Mouse (Mus musculus) bone marrow, adult 2 months (tissue): ENCODE results near the gene Mixl1.

Experiments
- CTCF ChIP-seq: fragments of 200-500 bp; IDR thresholded peaks from 2 replicates; pipeline ENCODE4 v1.5.1; 2011; ENCODE audit warnings: low read length, control low read depth; ENCODE audit not compliant: control insufficient read depth, insufficient read depth
- POLR2A ChIP-seq: fragments of 200-500 bp; IDR thresholded peaks from 2 replicates; pipeline ENCODE4 v1.6.1; 2011; ENCODE audit warnings: low read depth, mild to moderate bottlenecking, control low read depth, low read length, borderline replicate concordance; ENCODE audit not compliant: control insufficient read depth

DNA sequence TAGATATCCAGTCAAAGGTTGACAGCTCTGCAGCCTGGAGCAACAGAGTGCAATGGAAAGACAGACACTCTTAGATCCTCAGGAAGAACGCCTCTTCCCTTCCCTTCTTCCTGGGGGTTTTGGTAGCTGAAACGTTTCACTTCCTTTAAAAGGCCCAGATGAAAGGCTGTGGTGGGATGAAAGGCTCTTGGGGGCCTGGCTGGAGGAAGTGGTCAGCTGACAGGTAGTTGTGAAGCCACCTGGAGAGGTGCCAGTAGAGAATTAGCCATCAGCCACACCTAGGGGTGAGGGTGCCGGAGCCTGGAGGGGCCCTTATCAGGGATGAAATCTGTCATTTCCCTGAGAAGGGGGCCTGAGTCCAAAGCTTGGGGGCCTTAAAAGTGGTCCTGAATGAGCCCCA, 10.5 kb upstream of the Mixl1 start:
- TF ChIP-seq CTCF (no peak), POLR2A (no peak)
